Mouse (Mus musculus) left cerebral cortex, adult 8-10 months (tissue): ENCODE results near the gene Ddx39b. TPM values are rescaled to one million over a fixed set of nuclear protein-coding genes. Genes with fewer than 3 reads are reported as not detected.
"Not testable (repeated sequence)": the region's sequence is repeated elsewhere in the genome, so short reads cannot be mapped to it uniquely, and the experiment has no call there.

Experiments
- DNase-seq, 2 experiments: peaks; one replicate each; pipeline ENCODE4 v3.0.0; 2022; ENCODE audit warnings: low spot score in 2 of 2
- total RNA-seq, 4 experiments: library from RNA; stranded (reverse); gene quantifications; 2 replicates each; pipeline ENCODE4 v1.2.4; 2022

The Ddx39b gene
- total RNA-seq, 4 experiments from 2014 or later = 175 to 212 (median 200) TPM

DNA sequence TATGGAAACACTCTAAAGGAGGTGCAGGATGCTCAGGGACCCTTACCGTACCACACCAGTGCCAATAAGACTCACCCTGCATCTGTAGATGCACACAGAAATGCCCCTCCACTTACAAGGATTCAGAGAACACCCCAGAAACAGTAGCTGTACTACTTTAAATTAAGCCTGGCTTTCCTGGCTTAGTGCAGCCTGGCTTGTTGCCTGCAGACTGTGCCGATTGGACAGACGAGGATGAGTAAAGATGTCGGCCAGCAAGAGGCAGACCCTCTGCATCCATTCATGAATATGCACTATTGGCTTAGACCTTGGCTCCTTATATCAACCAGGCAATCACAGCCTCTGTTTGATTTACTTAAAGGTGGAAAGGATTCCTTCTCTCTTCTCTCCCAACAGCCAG is 18.1 kb downstream of the Ddx39b start:
- DNase-seq = no peak

DNA sequence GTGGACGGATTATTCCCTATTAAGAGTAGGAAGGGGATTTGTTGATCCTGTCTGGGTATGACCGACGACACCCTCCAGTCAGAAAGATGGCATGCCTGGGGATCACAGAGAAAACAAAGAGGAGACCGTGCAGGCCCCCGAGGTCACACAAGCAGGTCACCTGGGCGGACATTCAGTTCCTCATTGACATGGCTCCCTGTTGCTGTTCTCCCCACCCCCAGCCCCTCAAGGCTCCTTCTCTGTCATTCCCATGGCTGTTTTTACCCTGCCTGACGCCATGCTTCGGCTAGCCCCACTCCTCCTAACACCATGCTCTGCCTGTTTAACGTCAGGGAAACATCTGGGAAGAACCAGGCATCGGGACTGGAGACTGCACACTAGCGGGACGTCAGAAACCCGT is 20.1 kb downstream of the Ddx39b start:
- no peak for DNase-seq

DNA sequence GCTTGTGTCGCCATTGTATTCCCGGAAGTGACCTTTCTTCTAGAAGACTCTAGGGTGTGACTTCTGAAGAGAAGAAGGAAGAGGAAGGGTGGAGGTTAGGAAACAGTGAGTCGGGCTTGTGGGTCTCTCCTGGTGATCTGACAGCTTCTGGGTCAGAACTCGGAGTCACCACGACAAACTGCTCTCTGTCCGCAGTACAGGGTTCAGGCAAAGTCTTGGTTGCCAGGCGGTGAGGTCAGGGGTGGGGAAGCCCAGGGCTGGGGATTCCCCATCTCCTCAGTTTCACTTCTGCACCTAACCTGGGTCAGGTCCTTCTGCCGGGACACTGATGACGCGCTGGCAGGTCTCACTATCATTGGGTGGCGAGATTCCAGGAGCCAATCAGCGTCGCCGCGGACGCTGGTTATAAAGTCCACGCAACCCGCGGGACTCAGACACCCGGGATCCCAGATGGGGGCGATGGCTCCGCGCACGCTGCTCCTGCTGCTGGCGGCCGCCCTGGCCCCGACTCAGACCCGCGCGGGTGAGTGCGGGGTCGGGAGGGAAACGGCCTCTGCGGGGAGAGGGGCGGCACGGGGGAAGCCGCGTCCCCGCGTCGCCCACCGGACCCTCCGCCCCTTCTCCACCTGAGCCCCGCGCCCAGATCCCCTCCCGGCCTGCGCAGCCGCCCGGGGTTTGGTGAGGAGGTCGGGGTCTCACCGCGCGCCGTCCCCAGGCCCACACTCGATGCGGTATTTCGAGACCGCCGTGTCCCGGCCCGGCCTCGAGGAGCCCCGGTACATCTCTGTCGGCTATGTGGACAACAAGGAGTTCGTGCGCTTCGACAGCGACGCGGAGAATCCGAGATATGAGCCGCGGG is 21.3 kb downstream of the Ddx39b start, which contains the start of gene H2-D1:
Gene H2-D1 (plus strand): TSS at position 67 of the 859 bp plus-strand sequence.
- peak; percentile 88 to 95 for DNase-seq

DNA sequence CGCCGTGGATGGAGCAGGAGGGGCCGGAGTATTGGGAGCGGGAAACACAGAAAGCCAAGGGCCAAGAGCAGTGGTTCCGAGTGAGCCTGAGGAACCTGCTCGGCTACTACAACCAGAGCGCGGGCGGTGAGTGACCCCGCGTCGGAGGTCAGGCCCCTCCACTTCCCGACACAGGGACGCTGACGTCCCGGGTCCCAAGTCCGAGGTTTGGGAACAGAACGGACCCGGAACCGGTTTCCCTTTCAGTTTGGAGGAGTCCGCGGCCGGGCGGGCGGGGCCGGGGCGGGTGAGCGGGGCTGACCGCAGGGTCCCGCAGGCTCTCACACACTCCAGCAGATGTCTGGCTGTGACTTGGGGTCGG is 22.0 kb downstream of the Ddx39b start:
- no peak for DNase-seq

DNA sequence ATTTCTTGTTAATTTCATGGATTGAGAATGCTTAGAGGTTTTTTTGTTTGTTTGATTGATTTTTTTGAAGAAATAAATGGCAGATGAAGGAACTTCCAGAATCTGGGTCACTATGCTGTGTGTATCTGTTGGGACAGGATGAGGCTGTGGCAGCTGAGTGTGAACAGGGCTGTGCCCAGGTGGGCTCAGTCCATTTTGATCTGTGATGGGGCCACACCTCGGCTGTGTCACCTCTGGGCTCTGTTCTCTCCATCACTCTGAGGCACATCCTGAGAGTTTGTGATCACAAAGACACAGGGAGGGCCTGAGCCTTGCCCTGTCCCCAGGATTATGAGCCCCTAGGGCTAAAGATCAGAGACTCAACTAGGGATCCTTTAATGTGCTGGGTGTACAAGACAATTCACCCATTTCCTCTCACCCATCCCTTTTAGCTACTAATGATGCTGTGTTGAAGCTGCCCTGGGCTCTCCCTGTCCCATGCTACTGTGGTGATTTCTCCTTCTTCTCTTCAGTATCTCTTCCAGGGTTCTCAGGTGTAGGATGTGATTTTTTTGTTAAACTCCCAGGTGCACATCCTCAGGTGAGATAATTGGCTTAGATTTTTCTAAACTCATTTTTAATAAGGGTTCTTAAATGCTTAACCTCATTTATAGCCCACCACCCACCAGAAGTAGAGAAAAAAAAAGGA is 26.0 kb downstream of the Ddx39b start:
- no peak for DNase-seq

DNA sequence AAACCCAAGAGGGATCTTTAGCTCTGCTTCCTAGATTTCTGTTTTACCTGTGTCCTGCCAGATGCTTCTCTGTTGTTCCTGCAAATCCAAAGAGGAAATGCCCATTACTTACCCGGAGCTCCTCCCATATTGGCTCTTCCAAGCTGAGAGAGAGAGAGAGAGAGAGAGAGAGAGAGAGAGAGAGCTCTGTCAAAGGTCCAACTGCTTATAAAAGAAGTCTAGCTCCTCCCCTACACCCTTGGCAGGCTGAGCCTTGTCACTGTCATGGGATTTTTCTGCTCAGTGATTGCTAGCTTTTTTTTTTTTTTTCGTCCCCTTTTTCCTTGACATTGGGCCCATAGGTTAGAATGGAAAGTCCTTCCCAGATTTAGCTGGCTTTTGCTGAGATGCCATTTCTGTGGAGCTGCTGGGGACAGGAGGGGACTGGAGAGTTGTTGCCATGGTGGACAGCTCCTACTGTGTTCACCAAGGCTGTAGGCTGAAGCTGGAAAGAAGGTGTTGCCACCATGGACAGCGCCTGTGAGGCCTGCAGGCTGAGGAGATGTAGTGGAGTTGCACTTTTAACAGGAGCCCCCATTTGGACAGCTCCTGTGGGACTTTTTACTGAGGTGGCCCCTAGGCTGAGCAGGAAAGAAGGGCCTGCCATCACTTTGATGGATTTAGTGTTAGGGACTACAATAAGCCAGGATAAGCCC is 28.3 kb downstream of the Ddx39b start:
- DNase-seq = no peak

DNA sequence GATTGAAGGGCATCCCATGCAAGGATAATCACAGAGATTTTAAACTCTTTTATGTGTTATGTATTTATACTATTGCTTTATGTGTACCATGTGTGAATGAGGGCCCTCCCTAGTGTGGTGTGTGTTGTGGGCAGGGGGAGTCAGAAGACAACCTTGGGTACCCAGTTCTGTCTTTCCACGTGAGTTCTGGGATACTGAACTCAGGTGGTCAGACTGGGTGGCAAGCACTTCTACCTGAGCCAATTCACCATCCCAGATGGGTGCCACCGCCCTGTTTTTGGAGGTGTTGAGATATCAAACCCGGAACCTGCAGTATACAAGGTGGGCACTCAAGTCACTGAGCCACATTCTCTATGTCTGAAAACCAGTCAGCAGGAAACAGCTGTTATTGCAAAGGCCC is 30.7 kb downstream of the Ddx39b start:
- DNase-seq = no peak

DNA sequence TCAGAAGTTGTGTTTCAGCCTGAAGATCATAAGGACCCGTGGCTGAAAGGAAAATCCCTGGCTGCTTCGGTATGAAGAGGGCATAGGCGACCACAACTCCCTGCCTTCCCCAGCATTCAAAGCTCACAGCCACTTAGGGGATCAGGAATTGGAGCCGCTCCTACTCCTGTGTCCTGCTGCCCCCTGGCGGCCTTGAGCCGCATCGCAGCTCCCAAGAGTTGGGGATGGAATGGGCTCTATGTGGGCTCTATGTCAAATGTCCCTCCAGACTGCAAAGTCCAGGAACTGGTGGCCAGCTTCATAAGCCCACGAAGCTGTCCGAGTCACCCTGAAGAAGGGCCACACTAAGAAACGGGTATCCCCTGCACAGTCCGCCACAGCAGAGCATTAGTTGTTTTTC is 33.2 kb downstream of the Ddx39b start:
- DNase-seq = peak; percentile 56 to 85

DNA sequence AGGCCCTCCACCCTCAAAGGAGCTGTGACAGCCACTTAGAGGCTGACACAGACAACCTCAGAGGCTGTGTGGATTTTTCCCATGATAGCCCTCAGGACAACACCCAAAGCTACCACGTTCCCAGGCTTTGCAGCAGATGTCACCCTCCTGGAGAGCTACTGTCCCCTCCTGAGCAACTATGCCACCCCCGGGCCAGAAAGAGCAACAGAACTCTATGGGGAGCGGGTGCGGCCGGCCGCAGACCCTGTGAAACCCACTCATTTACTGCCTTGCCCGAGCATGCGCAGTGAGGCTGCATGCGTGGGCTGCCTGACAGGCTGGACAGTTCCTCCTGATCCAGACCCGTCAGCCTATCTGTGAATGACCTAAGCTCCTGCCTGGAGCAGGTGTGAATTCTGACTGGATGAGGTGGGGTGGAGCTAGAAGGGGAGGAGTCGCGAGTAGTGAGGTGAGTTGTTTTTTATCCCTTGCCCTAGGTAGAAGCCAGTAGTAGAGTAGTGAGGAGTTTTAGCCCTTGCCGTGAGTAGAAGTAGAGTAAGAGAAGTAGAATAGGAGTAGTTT is 34.8 kb downstream of the Ddx39b start:
- DNase-seq = no peak

DNA sequence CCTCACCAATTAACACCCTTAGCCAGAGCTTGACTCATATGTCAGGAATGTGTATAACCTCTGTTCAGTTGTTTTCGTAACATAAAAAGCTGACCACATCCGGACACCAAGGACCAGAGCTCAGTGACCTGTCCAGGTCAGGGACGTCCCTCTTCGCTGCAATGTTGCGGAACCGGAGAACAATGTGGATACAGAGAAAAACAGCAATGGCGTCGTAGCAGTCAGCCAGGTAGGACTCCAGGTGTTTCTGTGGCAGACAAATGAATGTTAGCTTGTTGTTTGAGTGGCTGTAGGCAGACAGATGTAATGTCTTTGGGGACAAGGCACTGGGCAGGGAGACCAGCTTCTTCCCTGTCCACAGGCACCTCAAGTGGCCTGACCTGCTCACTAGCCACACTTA is 36.5 kb downstream of the Ddx39b start:
- no peak for DNase-seq

DNA sequence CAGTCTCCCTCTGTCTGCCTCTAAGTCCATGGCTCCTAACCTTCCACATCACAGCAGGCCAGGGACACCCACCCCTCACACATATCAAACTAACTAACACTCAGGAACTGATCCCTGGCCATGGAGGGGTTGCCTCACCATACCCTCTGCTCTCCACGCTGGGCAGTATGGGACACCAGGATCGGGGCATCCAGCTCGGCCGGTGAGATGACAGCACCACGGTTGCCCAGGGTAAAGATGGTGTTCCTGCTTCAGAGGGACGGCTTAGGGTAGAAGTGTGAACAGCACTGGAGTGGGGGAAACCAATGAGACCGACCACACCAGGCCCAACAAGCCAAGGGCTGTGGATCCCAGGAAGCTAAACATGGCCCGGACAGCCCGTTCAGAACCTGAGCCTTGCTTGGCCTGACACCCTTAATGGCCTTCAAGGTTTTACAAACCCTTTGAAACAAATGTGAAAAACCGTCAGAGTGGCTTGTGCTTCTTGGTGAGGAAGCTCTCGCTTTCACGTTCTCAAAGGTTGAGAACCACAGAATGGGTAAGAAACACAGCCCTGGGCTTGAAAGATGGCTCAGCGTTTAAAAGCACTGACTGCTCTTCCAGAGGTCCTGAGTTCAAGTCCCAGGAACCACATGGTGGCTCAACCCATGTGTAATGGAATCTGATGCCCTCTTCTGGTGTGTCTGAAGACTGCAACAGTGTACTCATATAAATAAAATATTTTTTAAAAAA is 37.6 kb downstream of the Ddx39b start:
- no peak for DNase-seq

DNA sequence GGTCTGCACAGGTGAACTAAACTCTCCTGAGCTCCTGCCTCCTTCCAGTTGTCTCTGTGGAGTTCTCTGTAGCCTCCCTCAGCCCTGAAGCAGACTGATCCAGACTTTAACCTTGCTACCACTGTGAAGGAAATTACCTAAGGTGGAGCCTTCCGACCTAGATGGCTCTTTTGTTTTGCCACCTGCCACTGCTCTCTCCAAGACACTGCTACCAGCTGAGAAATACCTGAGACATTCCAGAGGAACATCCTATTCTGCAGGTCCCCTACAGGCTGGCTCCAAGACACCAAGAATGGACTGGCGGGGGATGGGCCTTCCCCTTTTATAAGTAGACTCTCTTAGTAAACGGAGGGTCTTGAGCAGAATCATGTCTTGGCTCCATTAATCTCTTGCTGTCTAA is 38.7 kb downstream of the Ddx39b start:
- DNase-seq = no peak

DNA sequence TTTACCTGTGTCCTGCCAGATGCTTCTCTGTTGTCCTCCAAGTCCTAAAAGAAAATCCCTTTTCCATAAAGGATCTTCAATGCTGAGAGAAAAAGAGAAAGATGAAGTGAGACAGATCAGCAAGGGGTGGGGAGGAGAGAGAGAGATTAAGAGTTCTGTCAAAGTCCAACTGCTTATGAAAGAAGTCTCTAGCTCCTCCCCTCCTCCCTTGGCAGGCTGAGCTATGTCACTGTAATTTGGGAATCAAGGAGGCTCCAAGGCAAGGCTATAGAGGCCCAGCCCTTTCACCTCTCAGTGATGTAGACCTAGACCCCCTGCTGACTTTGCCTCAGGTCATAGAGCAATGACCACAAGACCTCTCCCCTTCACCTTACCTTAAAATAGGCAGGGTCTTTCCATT is 43.9 kb downstream of the Ddx39b start:
- DNase-seq = no peak

DNA sequence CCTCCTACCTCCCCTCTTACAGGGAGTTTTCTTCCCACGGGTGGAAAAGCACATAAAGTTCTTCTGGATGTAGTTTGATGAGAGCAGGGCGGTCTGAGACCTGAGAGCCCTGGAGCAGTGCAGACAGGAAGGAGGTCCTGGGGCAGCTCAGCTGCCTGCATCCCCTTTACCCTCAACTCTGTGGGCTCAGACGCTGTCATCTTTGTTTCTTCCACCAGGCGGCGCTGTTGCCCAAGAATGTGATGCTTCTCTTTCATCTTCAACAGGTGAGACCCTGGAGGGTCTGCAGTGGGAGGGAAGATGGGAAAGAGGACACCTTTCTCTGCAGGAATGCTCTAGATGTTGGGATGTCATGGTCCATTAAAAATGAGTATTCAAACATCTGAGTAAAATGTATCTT is 54.2 kb downstream of the Ddx39b start:
- peak in 1 of 2 experiments; percentile 59 for DNase-seq

DNA sequence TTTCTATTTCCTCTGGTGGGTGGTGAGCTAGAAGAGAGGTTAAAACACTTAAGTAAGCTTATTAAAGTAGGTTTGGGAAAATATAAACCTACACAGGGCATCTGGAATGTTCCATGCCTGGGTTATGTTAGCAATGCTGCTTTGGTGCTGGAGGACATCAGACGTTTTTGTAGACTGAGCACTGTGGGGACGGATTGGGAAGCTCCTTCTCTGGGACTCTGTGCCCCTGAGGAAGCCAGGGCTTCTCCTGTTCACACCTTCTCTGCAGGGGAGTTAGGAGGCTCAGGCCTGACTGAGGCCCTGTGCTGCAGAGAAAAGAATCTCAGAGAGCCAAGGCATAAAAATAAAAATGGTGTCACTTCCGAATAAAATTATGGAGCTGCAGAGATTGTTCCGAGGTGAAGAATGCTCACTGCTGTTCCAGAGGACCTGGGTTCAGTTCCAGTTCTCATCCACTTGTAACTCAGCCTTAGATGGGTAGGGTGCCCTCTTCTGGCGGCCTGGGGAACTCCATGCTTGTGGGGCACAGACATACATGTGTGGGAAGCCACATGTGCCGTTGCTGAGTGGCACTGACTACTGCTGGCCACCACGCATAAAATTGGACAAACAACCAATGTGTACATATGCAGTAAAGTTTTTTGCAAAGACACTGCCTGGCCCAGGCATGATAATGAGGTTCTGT is 58.9 kb downstream of the Ddx39b start:
- not testable (repeated sequence) for DNase-seq

DNA sequence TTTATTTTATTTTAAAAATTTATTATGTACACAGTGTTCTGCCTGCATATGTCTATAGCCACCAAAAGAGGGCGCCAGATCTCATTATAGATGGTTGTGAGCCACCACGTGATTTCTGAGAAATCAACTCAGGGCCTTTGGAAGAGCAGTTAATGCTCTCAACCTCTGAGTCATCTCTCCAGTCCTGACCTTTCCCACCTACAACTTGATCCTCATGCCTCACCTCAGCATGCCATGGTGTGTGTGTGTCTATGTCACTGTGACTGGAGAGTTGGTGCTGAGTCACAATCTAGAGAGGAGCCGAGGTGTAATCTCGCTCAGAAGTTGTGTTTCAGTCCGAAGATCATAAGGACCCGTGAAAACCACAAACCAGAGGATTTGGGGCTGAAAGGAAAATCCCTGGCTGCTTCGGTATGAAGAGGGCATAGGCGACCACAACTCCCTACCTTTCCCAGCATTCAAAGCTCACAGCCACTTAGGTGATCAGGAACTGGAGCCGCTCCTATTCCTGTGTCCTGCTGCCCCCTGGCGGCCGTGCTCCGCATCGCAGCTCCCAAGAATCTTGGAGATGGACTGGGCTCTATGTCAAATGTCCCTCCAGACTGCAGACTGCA is 60.2 kb downstream of the Ddx39b start:
- DNase-seq = peak; percentile 31 to 96

DNA sequence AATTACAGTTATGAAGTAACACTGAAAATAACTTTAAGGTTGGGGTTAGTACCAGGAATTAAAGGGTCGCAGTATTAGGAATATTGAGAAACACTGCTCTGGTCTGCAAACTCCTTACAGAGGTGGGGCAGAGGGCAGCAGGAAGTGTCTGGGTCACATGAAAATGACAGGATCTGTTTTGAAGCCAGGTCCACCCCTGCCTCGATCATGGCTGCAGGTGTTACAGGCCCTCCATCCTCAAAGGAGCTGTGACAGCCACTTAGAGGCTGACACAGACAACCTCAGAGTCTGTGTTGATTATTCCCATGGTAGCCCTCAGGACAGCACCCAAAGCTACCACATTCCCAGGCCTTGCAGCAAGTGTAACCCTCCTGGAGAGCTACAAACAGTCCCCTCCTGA is 61.7 kb downstream of the Ddx39b start:
- DNase-seq = no peak
